Mouse (Mus musculus) hindbrain, embryonic 11.5 days (tissue): Measurements from ENCODE around the gene Gle1. TPM values are rescaled to one million over a fixed set of nuclear protein-coding genes. Genes with fewer than 3 reads are reported as not detected.

Experiments used
- ATAC-seq: fragments of 200-750 bp; cut with Nextera tagmentation; 2 replicates; pipeline ENCODE4 v1.8.0; 2017; ENCODE audit warnings: mild to moderate bottlenecking, moderate TSS enrichment, moderate library complexity; ENCODE audit not compliant: low FRiP score
- DNase-seq: peaks from one replicate; pipeline ENCODE4 v3.0.0-alpha.2; 2015; ENCODE audit warnings: low spot score
- H3K27ac ChIP-seq: fragments of 300-500 bp; sonication (generic); 2 replicates; pipeline ENCODE4 v1.5.1; 2014; ENCODE audit warnings: mild to moderate bottlenecking, low read depth, low read length
- H3K27me3 ChIP-seq: fragments of 300-500 bp; sonication (generic); 2 replicates; pipeline ENCODE4 v1.6.1; 2014; ENCODE audit warnings: mild to moderate bottlenecking, low read length, moderate library complexity, mixed read lengths; ENCODE audit not compliant: control insufficient read depth, insufficient read depth
- H3K36me3 ChIP-seq: fragments of 300-500 bp; sonication (generic); 2 replicates; pipeline ENCODE4 v1.6.1; 2014; ENCODE audit warnings: mild to moderate bottlenecking, low read length, moderate library complexity, mixed read lengths; ENCODE audit not compliant: control insufficient read depth, insufficient read depth
- H3K4me1 ChIP-seq: fragments of 300-500 bp; sonication (generic); replicated peaks from 2 replicates; pipeline ENCODE4 v1.6.1; 2014; ENCODE audit warnings: low read length, mixed read lengths; ENCODE audit not compliant: control insufficient read depth, insufficient read depth
- H3K4me2 ChIP-seq: fragments of 300-500 bp; sonication (generic); replicated peaks from 2 replicates; pipeline ENCODE4 v1.6.1; 2014; ENCODE audit warnings: mild to moderate bottlenecking, low read depth, low read length
- H3K4me3 ChIP-seq: fragments of 300-500 bp; sonication (generic); 2 replicates; pipeline ENCODE4 v1.5.1; 2014; ENCODE audit warnings: low read depth, low read length
- H3K9ac ChIP-seq: fragments of 300-500 bp; sonication (generic); 2 replicates; pipeline ENCODE4 v1.6.1; 2014; ENCODE audit warnings: low read depth, low read length
- H3K9me3 ChIP-seq: fragments of 300-500 bp; sonication (generic); 2 replicates; pipeline ENCODE4 v1.6.1; 2016; ENCODE audit warnings: low read length; ENCODE audit not compliant: control insufficient read depth
- WGBS: fragments of 180-500 bp; shearing (Covaris S2); extraction: QIAGEN DNeasy Blood & Tissue Kit; methylation state at CpG from one replicate; pipeline ENCODE4 v1.1.7; 2014; 5-methylcytosine and 5-hydroxymethylcytosine counted together
- polyA plus RNA-seq: library from polyadenylated mRNA; unstranded; fragments of >200 nt; fragmentation: Nextera tagmentation; extraction: Ambion mirVana; gene quantifications from 2 replicates; pipeline ENCODE4 v1.2.1, GENCODE M21; 2014

The Gle1 gene
- polyA plus RNA-seq, 1 experiment from 2014 or later, result 55.7 TPM

- no peak overlapping the region for H3K27ac ChIP-seq
- ATAC-seq, result no peak
Measured at GRCm38 (mm10) chr2:29940826-29941225, 5.6 kb downstream of the Gle1 start.

GRCm38 (mm10) chr2:29944723-29945122 lies 9.5 kb downstream of the Gle1 start:
- ATAC-seq, result no peak
- no peak for DNase-seq
- H3K4me1 ChIP-seq, result no peaks in the 10 kb centered on the region
- 68% methylated on average over 1 of the region's 1 CpGs for WGBS
- H3K27ac ChIP-seq, result no peak overlapping the region
- no peaks in the 10 kb centered on the region for H3K9me3 ChIP-seq
- H3K9ac ChIP-seq, result no peak overlapping the region
- no peaks in the 10 kb centered on the region for H3K27me3 ChIP-seq
- H3K4me3 ChIP-seq, result no peak overlapping the region
- no peak overlapping the region for H3K4me2 ChIP-seq
- H3K36me3 ChIP-seq, result peaks cover 14% of the 10 kb centered on the region; the same call in 1 of the 2 replicates

More at GRCm38 (mm10) chr2:29940826-29941225, 5.6 kb downstream of the Gle1 start:
- Histone ChIP-seq H3K4me3 (no peak overlapping the region), H3K36me3 (0 out of 2 replicates have a peak, but pooled peaks cover 4% of the 10 kb centered on the region), H3K27me3 (no peaks in the 10 kb centered on the region), H3K4me1 (peaks cover 2% of the 10 kb centered on the region; the same call in 1 of the 2 replicates), H3K9me3 (no peaks in the 10 kb centered on the region), H3K9ac (no peak overlapping the region), H3K4me2 (no peak overlapping the region)
- DNase-seq, result no peak
- WGBS, result 96% methylated on average over 7 of the region's 7 CpGs

GRCm38 (mm10) chr2:29948896-29949295 lies 13.7 kb downstream of the Gle1 start:
- Histone ChIP-seq H3K27ac (no peak overlapping the region), H3K4me3 (no peak overlapping the region), H3K27me3 (no peaks in the 10 kb centered on the region), H3K36me3 (peaks cover 12% of the 10 kb centered on the region; the same call in 1 of the 2 replicates), H3K4me1 (no peaks in the 10 kb centered on the region), H3K4me2 (no peak overlapping the region), H3K9ac (no peak overlapping the region), H3K9me3 (no peaks in the 10 kb centered on the region)
- WGBS, result 95% methylated on average over 5 of the region's 5 CpGs
- no peak for ATAC-seq
- no peak for DNase-seq

- Histone ChIP-seq H3K4me2 (no peak overlapping the region), H3K9me3 (no peaks in the 10 kb centered on the region), H3K4me3 (no peak overlapping the region), H3K27ac (no peak overlapping the region), H3K4me1 (no peaks in the 10 kb centered on the region), H3K27me3 (no peaks in the 10 kb centered on the region), H3K36me3 (0 out of 2 replicates have a peak, but pooled peaks cover under 1% of the 10 kb centered on the region), H3K9ac (no peak overlapping the region)
- DNase-seq (no peak), ATAC-seq (no peak)
- WGBS, result 94% methylated on average over 7 of the region's 7 CpGs
Measured at GRCm38 (mm10) chr2:29961246-29961645, 26.0 kb downstream of the Gle1 start.

GRCm38 (mm10) chr2:29964354-29965249 lies 29.4 kb downstream of the Gle1 start:
- ATAC-seq (no peak), DNase-seq (peak; percentile 11)
- peak overlapping the region; percentile 99 for H3K4me3 ChIP-seq
- H3K9ac ChIP-seq, result peak overlapping the region; percentile 76
- WGBS, result 21% methylated on average over 10 of the region's 10 CpGs
- peak overlapping the region; percentile 83 for H3K27ac ChIP-seq
- no peaks in the 10 kb centered on the region for H3K9me3 ChIP-seq
- H3K36me3 ChIP-seq, result no peaks in the 10 kb centered on the region
- peak overlapping the region; percentile 47 for H3K4me2 ChIP-seq
- H3K4me1 ChIP-seq, result peaks cover 6% of the 10 kb centered on the region; the same call in 1 of the 2 replicates
- H3K27me3 ChIP-seq, result no peaks in the 10 kb centered on the region

- DNase-seq (peak; percentile 98), ATAC-seq (peak; percentile 99)
- Histone ChIP-seq H3K9me3 (no peaks in the 10 kb centered on the region), H3K9ac (peak within 1 kb of the TSS; percentile 85), H3K36me3 (no peaks in the 10 kb centered on the region), H3K4me1 (peaks cover 6% of the 10 kb centered on the region; the same call in 1 of the 2 replicates), H3K27ac (peak within 1 kb of the TSS; percentile 83), H3K4me3 (peak within 1 kb of the TSS; percentile 99), H3K4me2 (peak within 1 kb of the TSS; percentile 47), H3K27me3 (no peaks in the 10 kb centered on the region)
- WGBS, result under 1% methylated on average over 79 of the region's 82 CpGs
Measured at GRCm38 (mm10) chr2:29965250-29965843, 30.1 kb downstream of the Gle1 start, which contains the start of gene Sptan1. TSS of gene Sptan1 (plus strand) at chr2:29965560.

GRCm38 (mm10) chr2:29965906-29966305 lies 30.7 kb downstream of the Gle1 start:
- Histone ChIP-seq H3K36me3 (no peaks in the 10 kb centered on the region), H3K4me1 (peaks cover 6% of the 10 kb centered on the region; the same call in 1 of the 2 replicates), H3K27me3 (no peaks in the 10 kb centered on the region), H3K27ac (peak overlapping the region; percentile 83), H3K4me3 (peak overlapping the region; percentile 99), H3K9me3 (no peaks in the 10 kb centered on the region), H3K9ac (peak overlapping the region; percentile 85), H3K4me2 (peak overlapping the region; percentile 47)
- ATAC-seq (peak; percentile 36; the same call in 1 of the 2 replicates), DNase-seq (peak; percentile 64)
- under 1% methylated on average over 41 of the region's 41 CpGs for WGBS

- ATAC-seq, result no peak
- Histone ChIP-seq H3K4me1 (peaks cover 6% of the 10 kb centered on the region; the same call in 1 of the 2 replicates), H3K27ac (no peak overlapping the region), H3K4me2 (peak overlapping the region; percentile 47), H3K27me3 (no peaks in the 10 kb centered on the region), H3K9me3 (no peaks in the 10 kb centered on the region), H3K36me3 (no peaks in the 10 kb centered on the region), H3K4me3 (peak overlapping the region; percentile 99), H3K9ac (peak overlapping the region; percentile 85)
- no peak for DNase-seq
- WGBS, result 72% methylated on average over 2 of the region's 2 CpGs
Measured at GRCm38 (mm10) chr2:29966826-29967225, 31.6 kb downstream of the Gle1 start.
